Mouse (Mus musculus): ENCODE measurements at regions not wholly inside any gene's neighbourhood (a gene's known extent, or its start where the extent isn't known, plus 50 kb on each side); places are given as distances from the start of the nearest gene placed in this dataset.

GRCm38 (mm10) chr19:56039091-56040004, 247.6 kb upstream of the Habp2 start:
- no peak for DNase-seq (ENCODE audit: low spot score in 2 of 2)

- no peak for DNase-seq (ENCODE audit: low spot score in 2 of 2)
Measured at GRCm38 (mm10) chr19:56041930-56042329, 245.0 kb upstream of the Habp2 start.

GRCm38 (mm10) chr19:56046784-56047390, 240.1 kb upstream of the Habp2 start:
- no peak for DNase-seq (ENCODE audit: low spot score in 2 of 2)

- DNase-seq (ENCODE audit: low spot score in 2 of 2), result no peak
Measured at GRCm38 (mm10) chr19:56054186-56054585, 232.8 kb upstream of the Habp2 start.

GRCm38 (mm10) chr19:56056397-56056796, 230.5 kb upstream of the Habp2 start:
- no peak for DNase-seq (ENCODE audit: low spot score in 2 of 2)

GRCm38 (mm10) chr19:56061882-56062540, 224.9 kb upstream of the Habp2 start:
- no peak for DNase-seq (ENCODE audit: low spot score in 2 of 2)

GRCm38 (mm10) chr19:56063099-56063498, 223.8 kb upstream of the Habp2 start:
- no peak for DNase-seq (ENCODE audit: low spot score in 2 of 2)

GRCm38 (mm10) chr19:56065730-56066129, 221.2 kb upstream of the Habp2 start:
- DNase-seq (ENCODE audit: low spot score in 2 of 2), result no peak

GRCm38 (mm10) chr19:56068165-56068564, 218.8 kb upstream of the Habp2 start:
- DNase-seq (ENCODE audit: low spot score in 2 of 2), result no peak

GRCm38 (mm10) chr19:56068854-56069253, 218.1 kb upstream of the Habp2 start:
- no peak for DNase-seq (ENCODE audit: low spot score in 2 of 2)

- DNase-seq (ENCODE audit: low spot score in 2 of 2), result no peak
Measured at GRCm38 (mm10) chr19:56069266-56069665, 217.7 kb upstream of the Habp2 start.

GRCm38 (mm10) chr19:56071340-56071739, 215.6 kb upstream of the Habp2 start:
- no peak for DNase-seq (ENCODE audit: low spot score in 2 of 2)

- no peak for DNase-seq (ENCODE audit: low spot score in 2 of 2)
Measured at GRCm38 (mm10) chr19:56076128-56076527, 210.8 kb upstream of the Habp2 start.

GRCm38 (mm10) chr19:56077491-56077890, 209.4 kb upstream of the Habp2 start:
- no peak for DNase-seq (ENCODE audit: low spot score in 2 of 2)

- DNase-seq (ENCODE audit: low spot score in 2 of 2), result no peak
Measured at GRCm38 (mm10) chr19:56086413-56087083, 200.4 kb upstream of the Habp2 start.

- no peak for DNase-seq (ENCODE audit: low spot score in 2 of 2)
Measured at GRCm38 (mm10) chr19:56087127-56087526, 199.8 kb upstream of the Habp2 start.

GRCm38 (mm10) chr19:56089795-56090375, 197.1 kb upstream of the Habp2 start:
- DNase-seq (ENCODE audit: low spot score in 2 of 2), result no peak

GRCm38 (mm10) chr19:56091581-56091980, 195.4 kb upstream of the Habp2 start:
- DNase-seq (ENCODE audit: low spot score in 2 of 2), result no peak

- DNase-seq (ENCODE audit: low spot score in 2 of 2), result no peak
Measured at GRCm38 (mm10) chr19:56095873-56096272, 191.1 kb upstream of the Habp2 start.

- no peak for DNase-seq (ENCODE audit: low spot score in 2 of 2)
Measured at GRCm38 (mm10) chr19:56099725-56100124, 187.2 kb upstream of the Habp2 start.

GRCm38 (mm10) chr19:56100131-56100872, 186.6 kb upstream of the Habp2 start:
- no peak for DNase-seq (ENCODE audit: low spot score in 2 of 2)

Measured in right cerebral cortex, adult 2 months (tissue).